Mouse (Mus musculus): ENCODE measurements around the gene Ston2. TPM values are rescaled to one million over a fixed set of nuclear protein-coding genes. Genes with fewer than 3 reads are reported as not detected.

Gene Ston2
- polyA plus RNA-seq, 1 experiment from 2014 or later = 10.6 TPM

DNA sequence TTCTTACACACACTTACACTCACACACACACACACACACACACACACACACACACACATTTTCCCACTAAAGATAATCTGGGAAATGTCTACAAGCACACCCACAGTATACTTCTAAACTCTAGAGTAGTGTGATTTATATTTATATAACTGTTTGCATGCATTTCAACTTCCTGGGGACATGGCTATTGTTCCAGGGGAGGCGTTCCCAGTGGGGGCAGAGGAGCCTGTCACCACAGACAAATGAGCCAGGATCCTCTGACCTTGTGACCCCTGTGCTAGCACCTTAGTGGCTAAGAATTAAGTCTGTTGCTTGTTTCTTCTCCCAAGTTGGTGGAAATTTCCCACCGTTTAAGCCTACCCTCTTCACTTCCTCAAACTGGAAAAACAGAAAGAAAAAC lies 23.1 kb downstream of the Ston2 start:
- Histone ChIP-seq H3K27ac (ENCODE audit: low read depth) (peak overlapping the region; percentile 12; the same call in 1 of the 2 replicates), H3K4me1 (ENCODE audit: insufficient read depth) (peaks cover 11% of the 10 kb centered on the region), H3K27me3 (ENCODE audit: insufficient read depth, low read length) (no peaks in the 10 kb centered on the region), H3K4me3 (ENCODE audit: low read depth, low read length) (no peak overlapping the region), H3K9ac (no peak overlapping the region), H3K9me3 (ENCODE audit: low read depth, low read length) (no peaks in the 10 kb centered on the region), H3K4me2 (no peak overlapping the region), H3K36me3 (ENCODE audit: insufficient read depth) (no peaks in the 10 kb centered on the region)
- WGBS = 7% methylated on average over 2 of the region's 2 CpGs
- ATAC-seq (ENCODE audit: insufficient read depth) (no peak), DNase-seq (peak; percentile 50)
- TF ChIP-seq CTCF (IDR thresholded peaks at IDR 0.05; ENCODE audit: low read depth) = no peak

DNA sequence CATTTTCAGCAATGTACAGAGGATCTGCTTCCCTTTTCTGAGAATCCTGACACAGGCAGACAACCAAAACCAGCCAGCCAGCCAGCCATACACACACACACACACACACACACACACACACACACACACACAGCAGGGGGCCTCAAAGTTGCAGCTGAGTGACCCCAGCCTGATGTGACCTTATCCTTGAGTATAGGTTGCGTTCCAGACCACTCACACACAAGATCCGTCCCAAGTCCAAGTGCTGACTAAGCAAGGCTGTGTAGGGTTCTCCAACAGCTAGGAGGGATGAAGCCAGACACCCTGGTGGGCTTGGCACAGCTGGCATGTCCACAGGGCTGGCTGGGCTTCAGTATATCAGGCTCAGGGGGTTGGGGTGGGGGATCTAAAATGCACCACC lies 23.7 kb downstream of the Ston2 start:
- Histone ChIP-seq H3K9ac (no peak overlapping the region), H3K4me1 (ENCODE audit: insufficient read depth) (peaks cover 11% of the 10 kb centered on the region), H3K36me3 (ENCODE audit: insufficient read depth) (no peaks in the 10 kb centered on the region), H3K27me3 (ENCODE audit: insufficient read depth, low read length) (no peaks in the 10 kb centered on the region), H3K9me3 (ENCODE audit: low read depth, low read length) (no peaks in the 10 kb centered on the region), H3K27ac (ENCODE audit: low read depth) (no peak overlapping the region), H3K4me3 (ENCODE audit: low read depth, low read length) (no peak overlapping the region), H3K4me2 (no peak overlapping the region)
- WGBS = 63% methylated on average over 2 of the region's 2 CpGs
- DNase-seq (no peak), ATAC-seq (ENCODE audit: insufficient read depth) (peak; percentile 23; the same call in 1 of the 2 replicates)
- TF ChIP-seq CTCF (IDR thresholded peaks at IDR 0.05; ENCODE audit: low read depth) = no peak

DNA sequence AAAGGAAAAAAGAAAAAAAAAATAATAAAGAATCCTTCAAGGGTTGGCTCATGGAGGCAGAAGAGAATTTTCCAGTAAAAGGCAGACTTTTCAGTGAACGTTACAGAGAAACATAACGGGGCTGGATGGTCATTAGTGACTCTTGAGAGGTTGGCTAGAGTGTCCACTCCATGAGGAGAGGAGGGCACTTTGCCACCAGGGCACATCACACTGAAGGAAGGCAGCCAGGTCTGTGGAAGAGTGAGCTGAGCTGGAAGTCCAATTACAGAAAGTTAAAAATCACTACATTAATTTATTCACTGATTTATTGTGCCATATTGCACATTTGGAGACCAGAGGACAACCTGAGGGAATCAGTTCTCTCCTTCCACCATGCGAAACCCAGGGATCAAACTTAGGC lies 28.4 kb downstream of the Ston2 start:
- 61% methylated on average over 3 of the region's 3 CpGs for WGBS
- DNase-seq (no peak), ATAC-seq (ENCODE audit: insufficient read depth) (no peak)
- Histone ChIP-seq H3K27me3 (ENCODE audit: insufficient read depth, low read length) (no peaks in the 10 kb centered on the region), H3K36me3 (ENCODE audit: insufficient read depth) (no peaks in the 10 kb centered on the region), H3K27ac (ENCODE audit: low read depth) (no peak overlapping the region), H3K4me3 (ENCODE audit: low read depth, low read length) (no peak overlapping the region), H3K9ac (no peak overlapping the region), H3K9me3 (ENCODE audit: low read depth, low read length) (no peaks in the 10 kb centered on the region), H3K4me2 (no peak overlapping the region), H3K4me1 (ENCODE audit: insufficient read depth) (peaks cover 5% of the 10 kb centered on the region; the same call in 1 of the 2 replicates)
- TF ChIP-seq CTCF (IDR thresholded peaks at IDR 0.05; ENCODE audit: low read depth) = no peak

DNA sequence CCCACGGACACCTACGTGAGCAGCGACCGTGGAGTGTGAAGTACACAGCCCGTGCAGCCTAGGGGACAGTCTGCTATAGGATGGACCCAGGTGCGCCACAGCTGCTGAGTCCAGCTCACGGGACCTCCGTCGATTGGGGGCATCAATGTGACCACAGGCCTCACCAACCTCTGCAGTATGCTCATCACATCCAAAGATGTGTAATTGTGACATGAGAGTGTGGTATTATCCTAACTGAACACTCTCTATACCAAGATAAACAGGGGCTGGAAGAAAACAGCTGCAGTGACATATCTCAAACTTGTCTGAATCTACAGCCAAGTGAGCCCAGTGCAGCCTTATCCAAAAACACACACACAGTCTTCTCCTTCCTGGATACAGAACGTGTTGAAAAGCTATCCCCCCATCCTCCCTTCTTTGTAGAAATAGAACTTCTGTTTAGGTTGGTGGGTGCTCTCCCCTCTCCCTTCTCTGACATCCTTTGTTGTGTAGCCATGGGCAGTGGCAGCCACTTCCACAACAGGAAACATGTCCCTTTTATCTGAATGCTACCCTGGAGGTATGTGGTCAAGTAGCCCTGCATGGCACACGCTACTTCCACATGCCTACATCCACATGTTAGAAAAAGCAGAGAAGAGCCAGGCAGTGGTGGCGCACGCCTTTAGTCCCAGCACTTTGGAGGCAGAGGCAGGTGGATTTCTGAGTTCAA lies 30.2 kb downstream of the Ston2 start:
- ATAC-seq (ENCODE audit: insufficient read depth) (peak; percentile 29; the same call in 1 of the 2 replicates), DNase-seq (no peak)
- H3K27me3 ChIP-seq (ENCODE audit: insufficient read depth, low read length) = no peaks in the 10 kb centered on the region
- H3K27ac ChIP-seq (ENCODE audit: low read depth) = no peak overlapping the region
- H3K9ac ChIP-seq = no peak overlapping the region
- TF ChIP-seq CTCF (IDR thresholded peaks at IDR 0.05; ENCODE audit: low read depth) = no peak
- no peaks in the 10 kb centered on the region for H3K36me3 ChIP-seq (ENCODE audit: insufficient read depth)
- no peaks in the 10 kb centered on the region for H3K9me3 ChIP-seq (ENCODE audit: low read depth, low read length)
- 83% methylated on average over 13 of the region's 13 CpGs for WGBS
- no peak overlapping the region for H3K4me2 ChIP-seq
- no peak overlapping the region for H3K4me3 ChIP-seq (ENCODE audit: low read depth, low read length)
- no peaks in the 10 kb centered on the region; the same call in 1 of the 2 replicates for H3K4me1 ChIP-seq (ENCODE audit: insufficient read depth)

DNA sequence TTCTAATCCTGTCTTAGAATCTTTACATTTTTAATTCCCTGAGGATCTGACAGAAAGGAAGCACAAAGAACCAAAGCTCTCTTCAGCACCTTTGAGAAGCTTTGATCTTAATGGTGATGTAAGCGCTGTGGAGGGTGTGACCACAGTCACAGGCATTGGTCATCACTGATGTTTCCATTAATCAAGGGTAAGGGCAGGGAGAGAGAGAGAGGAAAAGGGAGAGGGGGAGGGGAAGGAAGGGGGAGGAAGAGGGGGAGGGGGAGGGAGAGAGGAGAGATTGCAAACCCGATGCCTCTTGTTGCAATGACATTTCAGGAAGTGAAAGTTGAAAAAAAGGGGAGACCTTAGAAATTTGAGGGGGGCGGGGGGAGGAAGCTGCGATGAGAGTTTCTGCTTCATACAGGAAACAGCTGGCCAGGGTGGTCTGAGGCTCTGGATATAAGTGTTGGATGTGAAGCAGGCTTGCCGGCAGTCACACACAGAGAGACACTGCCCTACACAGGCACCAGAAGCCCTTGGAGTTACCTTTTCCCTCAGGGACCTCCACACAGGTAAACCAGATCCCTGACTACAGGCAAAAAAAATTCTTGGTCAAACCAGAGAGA lies 31.5 kb downstream of the Ston2 start:
- no peaks in the 10 kb centered on the region for H3K9me3 ChIP-seq (ENCODE audit: low read depth, low read length)
- no peak overlapping the region for H3K27ac ChIP-seq (ENCODE audit: low read depth)
- ATAC-seq (ENCODE audit: insufficient read depth) (peak; percentile 84), DNase-seq (peak; percentile 64)
- peak overlapping the region; percentile 22; the same call in 1 of the 2 replicates for H3K4me2 ChIP-seq
- TF ChIP-seq CTCF (IDR thresholded peaks at IDR 0.05; ENCODE audit: low read depth) = no peak
- H3K27me3 ChIP-seq (ENCODE audit: insufficient read depth, low read length) = no peaks in the 10 kb centered on the region
- no peaks in the 10 kb centered on the region; the same call in 1 of the 2 replicates for H3K4me1 ChIP-seq (ENCODE audit: insufficient read depth)
- no peaks in the 10 kb centered on the region for H3K36me3 ChIP-seq (ENCODE audit: insufficient read depth)
- WGBS = 23% methylated on average over 5 of the region's 5 CpGs
- no peak overlapping the region for H3K4me3 ChIP-seq (ENCODE audit: low read depth, low read length)
- H3K9ac ChIP-seq = no peak overlapping the region

DNA sequence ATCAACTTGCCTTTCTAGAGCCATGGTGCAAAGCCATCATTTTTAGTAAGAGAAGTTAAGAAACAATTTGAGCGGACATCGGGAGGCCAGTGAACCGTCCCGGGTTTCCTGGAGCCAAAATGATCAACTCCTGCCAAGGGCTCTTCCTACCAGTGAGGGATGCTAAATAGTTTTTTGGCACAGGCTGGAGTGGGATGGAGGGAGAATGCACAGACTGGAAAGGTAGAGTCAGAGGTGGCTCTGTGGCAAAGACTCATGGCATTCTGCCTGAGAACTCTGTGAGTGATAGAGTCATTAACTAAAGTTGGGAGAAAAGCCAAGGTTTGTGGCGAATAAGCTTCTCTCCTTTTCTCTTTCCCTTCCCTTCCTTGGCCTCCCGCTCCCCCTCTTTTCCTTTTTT lies 33.6 kb downstream of the Ston2 start:
- TF ChIP-seq CTCF (IDR thresholded peaks at IDR 0.05; ENCODE audit: low read depth) = no peak
- H3K4me1 ChIP-seq (ENCODE audit: insufficient read depth) = no peaks in the 10 kb centered on the region; the same call in 1 of the 2 replicates
- H3K27me3 ChIP-seq (ENCODE audit: insufficient read depth, low read length) = no peaks in the 10 kb centered on the region
- H3K9me3 ChIP-seq (ENCODE audit: low read depth, low read length) = no peaks in the 10 kb centered on the region
- ATAC-seq (ENCODE audit: insufficient read depth) (no peak), DNase-seq (peak; percentile 46)
- H3K9ac ChIP-seq = no peak overlapping the region
- no peak overlapping the region for H3K4me3 ChIP-seq (ENCODE audit: low read depth, low read length)
- H3K27ac ChIP-seq (ENCODE audit: low read depth) = no peak overlapping the region
- H3K36me3 ChIP-seq (ENCODE audit: insufficient read depth) = no peaks in the 10 kb centered on the region
- 52% methylated on average over 6 of the region's 6 CpGs for WGBS
- H3K4me2 ChIP-seq = no peak overlapping the region

DNA sequence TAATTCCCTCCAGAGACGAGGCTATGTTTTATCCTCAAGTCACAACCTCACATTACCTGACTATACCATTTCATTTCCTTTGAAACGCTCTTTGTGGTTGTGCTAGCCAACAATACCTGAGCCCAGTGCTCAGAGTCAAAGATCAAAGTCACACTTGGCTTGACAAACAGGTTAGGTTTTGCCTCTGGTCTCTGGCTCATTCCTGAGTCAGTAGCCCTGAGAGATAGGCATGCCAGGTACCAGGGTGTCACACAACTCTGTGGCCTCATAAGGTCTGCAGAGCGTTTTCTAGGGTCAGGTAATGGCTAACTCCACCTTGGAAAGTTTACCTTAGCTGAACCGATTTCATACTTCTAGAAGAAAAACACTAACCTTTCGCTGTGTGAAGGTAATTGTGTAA lies 35.5 kb downstream of the Ston2 start:
- 81% methylated on average over 5 of the region's 5 CpGs for WGBS
- no peak overlapping the region for H3K27ac ChIP-seq (ENCODE audit: low read depth)
- H3K9ac ChIP-seq = no peak overlapping the region
- no peak overlapping the region for H3K4me3 ChIP-seq (ENCODE audit: low read depth, low read length)
- no peaks in the 10 kb centered on the region for H3K9me3 ChIP-seq (ENCODE audit: low read depth, low read length)
- no peaks in the 10 kb centered on the region for H3K27me3 ChIP-seq (ENCODE audit: insufficient read depth, low read length)
- no peak overlapping the region for H3K4me2 ChIP-seq
- ATAC-seq (ENCODE audit: insufficient read depth) = no peak
- no peak for TF ChIP-seq CTCF (IDR thresholded peaks at IDR 0.05; ENCODE audit: low read depth)
- no peaks in the 10 kb centered on the region for H3K4me1 ChIP-seq (ENCODE audit: insufficient read depth)
- no peak for DNase-seq
- no peaks in the 10 kb centered on the region for H3K36me3 ChIP-seq (ENCODE audit: insufficient read depth)

All from lung, embryonic 14.5 days (tissue).